Mouse (Mus musculus): Measurements from ENCODE around the gene Top2a. TPM values are rescaled to one million over a fixed set of nuclear protein-coding genes. Genes with fewer than 3 reads are reported as not detected.

Top2a gene
- polyA plus RNA-seq, 1 experiment from 2014 or later: 18.3 TPM

DNA sequence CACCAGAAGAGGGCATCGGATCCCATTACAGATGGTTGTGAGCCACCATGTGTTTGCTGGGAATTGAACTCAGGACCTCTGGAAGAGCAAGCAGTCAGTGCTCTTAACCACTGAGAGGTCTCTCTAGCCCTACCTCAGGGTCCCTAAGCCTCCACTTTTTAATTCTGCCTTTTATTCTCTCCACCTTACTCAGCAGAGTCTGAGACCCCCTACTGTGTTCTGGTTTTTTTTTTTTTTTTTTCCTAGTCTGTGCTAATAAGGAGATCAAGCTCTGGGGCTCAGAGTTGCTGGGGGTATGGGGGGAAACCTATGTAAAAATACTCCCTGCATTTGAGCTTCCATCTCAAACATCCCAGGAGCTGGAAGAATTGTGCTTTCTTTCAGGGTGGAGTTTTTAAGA is 71.9 kb downstream of the Top2a start:
- Histone ChIP-seq H3K4me2 (ENCODE audit: low read depth, low read length) (no peak overlapping the region), H3K9me3 (ENCODE audit: control insufficient read depth, low read length) (no peaks in the 10 kb centered on the region), H3K27ac (ENCODE audit: low read depth, low read length) (no peak overlapping the region), H3K36me3 (ENCODE audit: control insufficient read depth, insufficient read depth, low read length) (no peaks in the 10 kb centered on the region), H3K4me3 (ENCODE audit: low read depth, low read length) (no peak overlapping the region), H3K9ac (replicated peaks; ENCODE audit: low read depth, low read length) (no peak overlapping the region), H3K4me1 (ENCODE audit: control insufficient read depth, insufficient read depth, low read length) (peaks cover 37% of the 10 kb centered on the region), H3K27me3 (ENCODE audit: control insufficient read depth, insufficient read depth, low read length) (no peaks in the 10 kb centered on the region)
- ATAC-seq (ENCODE audit: low read depth): no peak
- 90% methylated on average over 1 of the region's 1 CpGs for WGBS

GRCm38 (mm10) chr11:98951026-98951906 is 72.7 kb downstream of the Top2a start:
- Histone ChIP-seq H3K4me1 (ENCODE audit: control insufficient read depth, insufficient read depth, low read length) (peaks cover 37% of the 10 kb centered on the region), H3K27me3 (ENCODE audit: control insufficient read depth, insufficient read depth, low read length) (no peaks in the 10 kb centered on the region), H3K4me2 (ENCODE audit: low read depth, low read length) (no peak overlapping the region), H3K9ac (replicated peaks; ENCODE audit: low read depth, low read length) (no peak overlapping the region), H3K27ac (ENCODE audit: low read depth, low read length) (peak overlapping the region; percentile 66), H3K4me3 (ENCODE audit: low read depth, low read length) (no peak overlapping the region), H3K36me3 (ENCODE audit: control insufficient read depth, insufficient read depth, low read length) (no peaks in the 10 kb centered on the region), H3K9me3 (ENCODE audit: control insufficient read depth, low read length) (no peaks in the 10 kb centered on the region)
- ATAC-seq (ENCODE audit: low read depth): peak; percentile 25; the same call in 1 of the 2 replicates
- 49% methylated on average over 16 of the region's 16 CpGs for WGBS

DNA sequence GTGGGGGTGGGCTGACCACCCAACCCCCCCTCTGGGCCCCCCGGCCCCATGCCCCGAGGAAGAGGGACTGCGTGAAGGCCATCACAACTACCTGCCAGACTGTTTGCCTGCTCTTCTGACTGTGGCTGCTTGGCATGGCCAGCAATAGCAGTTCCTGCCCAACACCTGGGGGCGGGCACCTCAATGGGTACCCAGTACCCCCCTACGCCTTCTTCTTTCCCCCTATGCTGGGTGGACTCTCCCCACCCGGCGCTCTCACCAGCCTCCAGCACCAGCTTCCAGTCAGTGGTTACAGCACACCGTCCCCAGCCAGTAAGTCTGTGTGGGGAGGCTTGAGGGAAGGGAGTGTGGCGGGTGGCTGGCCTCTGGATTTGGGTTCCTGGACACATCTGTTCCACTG is 73.5 kb downstream of the Top2a start:
- Histone ChIP-seq H3K4me1 (ENCODE audit: control insufficient read depth, insufficient read depth, low read length) (peaks cover 33% of the 10 kb centered on the region), H3K4me3 (ENCODE audit: low read depth, low read length) (no peak overlapping the region), H3K27me3 (ENCODE audit: control insufficient read depth, insufficient read depth, low read length) (no peaks in the 10 kb centered on the region), H3K36me3 (ENCODE audit: control insufficient read depth, insufficient read depth, low read length) (no peaks in the 10 kb centered on the region), H3K4me2 (ENCODE audit: low read depth, low read length) (no peak overlapping the region), H3K9ac (replicated peaks; ENCODE audit: low read depth, low read length) (no peak overlapping the region), H3K27ac (ENCODE audit: low read depth, low read length) (peak overlapping the region; percentile 66; the same call in 1 of the 2 replicates), H3K9me3 (ENCODE audit: control insufficient read depth, low read length) (no peaks in the 10 kb centered on the region)
- no peak for ATAC-seq (ENCODE audit: low read depth)
- 89% methylated on average over 8 of the region's 9 CpGs for WGBS

DNA sequence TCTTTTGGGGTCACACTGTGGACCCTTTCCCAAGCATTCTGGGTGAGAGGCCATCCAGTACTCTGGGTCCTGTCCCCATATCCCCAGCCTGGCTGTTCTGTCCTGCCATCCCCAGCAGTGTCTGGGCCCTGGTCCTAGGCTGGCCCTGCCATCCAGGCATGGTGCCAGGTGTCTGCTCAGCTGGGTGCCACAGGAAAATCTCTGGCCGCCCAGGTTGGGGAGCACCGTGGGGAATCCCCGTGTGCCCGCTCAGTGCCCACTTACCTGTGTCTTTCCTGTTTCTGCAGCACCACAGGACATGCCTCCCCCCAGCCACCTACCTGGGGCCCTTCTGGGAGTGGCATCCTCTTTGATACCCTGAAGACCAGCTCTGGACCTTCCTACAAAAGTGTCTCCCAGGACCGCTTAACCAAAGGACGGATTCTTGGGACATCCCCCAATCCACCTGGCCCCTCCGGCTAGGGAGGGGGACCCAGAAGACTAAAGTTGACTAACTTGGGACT is 74.0 kb downstream of the Top2a start:
- H3K9ac ChIP-seq (replicated peaks; ENCODE audit: low read depth, low read length): no peak overlapping the region
- no peaks in the 10 kb centered on the region for H3K36me3 ChIP-seq (ENCODE audit: control insufficient read depth, insufficient read depth, low read length)
- peaks cover 31% of the 10 kb centered on the region for H3K4me1 ChIP-seq (ENCODE audit: control insufficient read depth, insufficient read depth, low read length)
- H3K27ac ChIP-seq (ENCODE audit: low read depth, low read length): no peak overlapping the region
- H3K9me3 ChIP-seq (ENCODE audit: control insufficient read depth, low read length): no peaks in the 10 kb centered on the region
- H3K4me3 ChIP-seq (ENCODE audit: low read depth, low read length): no peak overlapping the region
- ATAC-seq (ENCODE audit: low read depth): no peak
- WGBS: 87% methylated on average over 7 of the region's 7 CpGs
- H3K27me3 ChIP-seq (ENCODE audit: control insufficient read depth, insufficient read depth, low read length): no peaks in the 10 kb centered on the region
- no peak overlapping the region for H3K4me2 ChIP-seq (ENCODE audit: low read depth, low read length)

GRCm38 (mm10) chr11:98949242-98949957 is 74.6 kb downstream of the Top2a start:
- H3K9me3 ChIP-seq (ENCODE audit: control insufficient read depth, low read length): no peaks in the 10 kb centered on the region
- no peak overlapping the region for H3K4me3 ChIP-seq (ENCODE audit: low read depth, low read length)
- no peaks in the 10 kb centered on the region for H3K36me3 ChIP-seq (ENCODE audit: control insufficient read depth, insufficient read depth, low read length)
- no peak overlapping the region for H3K4me2 ChIP-seq (ENCODE audit: low read depth, low read length)
- H3K4me1 ChIP-seq (ENCODE audit: control insufficient read depth, insufficient read depth, low read length): peaks cover 31% of the 10 kb centered on the region
- 82% methylated on average over 12 of the region's 12 CpGs for WGBS
- no peaks in the 10 kb centered on the region for H3K27me3 ChIP-seq (ENCODE audit: control insufficient read depth, insufficient read depth, low read length)
- no peak overlapping the region for H3K9ac ChIP-seq (replicated peaks; ENCODE audit: low read depth, low read length)
- no peak overlapping the region for H3K27ac ChIP-seq (ENCODE audit: low read depth, low read length)
- ATAC-seq (ENCODE audit: low read depth): no peak

- Histone ChIP-seq H3K4me2 (ENCODE audit: low read depth, low read length) (no peak overlapping the region), H3K9ac (replicated peaks; ENCODE audit: low read depth, low read length) (no peak overlapping the region), H3K36me3 (ENCODE audit: control insufficient read depth, insufficient read depth, low read length) (no peaks in the 10 kb centered on the region), H3K27me3 (ENCODE audit: control insufficient read depth, insufficient read depth, low read length) (no peaks in the 10 kb centered on the region), H3K9me3 (ENCODE audit: control insufficient read depth, low read length) (no peaks in the 10 kb centered on the region), H3K27ac (ENCODE audit: low read depth, low read length) (no peak overlapping the region), H3K4me1 (ENCODE audit: control insufficient read depth, insufficient read depth, low read length) (peaks cover 32% of the 10 kb centered on the region), H3K4me3 (ENCODE audit: low read depth, low read length) (no peak overlapping the region)
- 79% methylated on average over 18 of the region's 18 CpGs for WGBS
- ATAC-seq (ENCODE audit: low read depth): no peak
These were observed 75.9 kb downstream of the Top2a start for GRCm38 (mm10) chr11:98947969-98948569.

DNA sequence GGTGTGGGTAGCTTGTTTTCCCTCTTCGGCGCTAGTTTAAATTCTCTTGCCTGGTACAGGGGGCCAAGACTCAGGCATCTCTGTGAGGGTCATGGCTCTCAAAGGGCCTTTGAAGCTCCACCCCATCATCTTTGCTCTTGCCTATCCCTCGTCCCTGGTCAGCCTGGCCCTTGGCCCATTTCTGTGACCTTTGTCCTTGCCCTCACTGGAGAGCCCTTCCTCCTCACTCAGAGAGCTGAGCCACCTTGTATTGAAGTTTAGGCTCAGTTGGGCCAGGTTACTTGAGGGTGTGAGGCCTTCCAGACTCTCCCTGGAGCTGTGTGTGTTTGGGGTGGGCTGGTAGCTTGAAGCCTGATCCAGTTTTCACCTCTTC is 78.4 kb downstream of the Top2a start:
- Histone ChIP-seq H3K36me3 (ENCODE audit: control insufficient read depth, insufficient read depth, low read length) (no peaks in the 10 kb centered on the region), H3K9me3 (ENCODE audit: control insufficient read depth, low read length) (no peaks in the 10 kb centered on the region), H3K4me1 (ENCODE audit: control insufficient read depth, insufficient read depth, low read length) (peaks cover 40% of the 10 kb centered on the region), H3K27me3 (ENCODE audit: control insufficient read depth, insufficient read depth, low read length) (no peaks in the 10 kb centered on the region), H3K4me3 (ENCODE audit: low read depth, low read length) (no peak overlapping the region), H3K27ac (ENCODE audit: low read depth, low read length) (no peak overlapping the region), H3K4me2 (ENCODE audit: low read depth, low read length) (no peak overlapping the region), H3K9ac (replicated peaks; ENCODE audit: low read depth, low read length) (0 out of 2 replicates have a peak overlapping the region, but pooled peaks have one; percentile 11)
- WGBS: 55% methylated on average over 3 of the region's 3 CpGs
- ATAC-seq (ENCODE audit: low read depth): no peak

- H3K4me2 ChIP-seq (ENCODE audit: low read depth, low read length): no peak overlapping the region
- no peaks in the 10 kb centered on the region for H3K9me3 ChIP-seq (ENCODE audit: control insufficient read depth, low read length)
- WGBS: 52% methylated on average over 11 of the region's 11 CpGs
- no peaks in the 10 kb centered on the region for H3K27me3 ChIP-seq (ENCODE audit: control insufficient read depth, insufficient read depth, low read length)
- no peak for ATAC-seq (ENCODE audit: low read depth)
- peaks cover 45% of the 10 kb centered on the region for H3K4me1 ChIP-seq (ENCODE audit: control insufficient read depth, insufficient read depth, low read length)
- 0 out of 2 replicates have a peak overlapping the region, but pooled peaks have one; percentile 11 for H3K9ac ChIP-seq (replicated peaks; ENCODE audit: low read depth, low read length)
- no peak overlapping the region for H3K27ac ChIP-seq (ENCODE audit: low read depth, low read length)
- H3K4me3 ChIP-seq (ENCODE audit: low read depth, low read length): no peak overlapping the region
- H3K36me3 ChIP-seq (ENCODE audit: control insufficient read depth, insufficient read depth, low read length): no peaks in the 10 kb centered on the region
These were observed 78.9 kb downstream of the Top2a start for GRCm38 (mm10) chr11:98944897-98945604.
